Comparison of ENCODE assay signal across 10 mouse cellular contexts in genomic region chr8:80055777-80056176, GRCm38 (mm10). TPM values are rescaled to one million over a fixed set of nuclear protein-coding genes. Genes with fewer than 3 reads are reported as not detected.
DNase-seq lines count a peak whose midpoint lies in the region; ATAC-seq and TF ChIP-seq lines count a peak whose summit lies in the region.
"Had no signal": no experiment of that assay in that cellular context is flagged by ENCODE, and none has a peak within 500 bp of the region (broad histone marks: within the 10 kb centered on the region; RNA-seq: fewer than 3 reads in every experiment).

No protein-coding gene starts in this region.

- no peak for TF ChIP-seq POLR2A in cerebellum, adult 2 months (IDR thresholded peaks at IDR 0.05; ENCODE audit: borderline replicate concordance, insufficient read depth, low read length)

- peak overlapping the region; percentile 18 for H3K4me3 ChIP-seq in cerebellum, adult 2 months (replicated peaks; ENCODE audit: insufficient read depth, low read depth, low read length)
- 0 out of 2 replicates have a peak overlapping the region, but pooled peaks have one; percentile 10 for H3K4me3 ChIP-seq in hindbrain, embryonic 11.5 days (ENCODE audit: low read depth, low read length)
- peak overlapping the region; percentile 11 for H3K4me3 ChIP-seq in midbrain, embryonic 14.5 days (replicated peaks; ENCODE audit: low read depth, low read length)

- H3K27me3 ChIP-seq in cerebellum, adult 2 months (ENCODE audit: control insufficient read depth, insufficient read depth, low read length): no peaks in the 10 kb centered on the region; the same call in 1 of the 2 replicates
- H3K27me3 ChIP-seq in hindbrain, embryonic 11.5 days (ENCODE audit: control insufficient read depth, insufficient read depth, low read length): peaks cover 40% of the 10 kb centered on the region
- peaks cover 79% of the 10 kb centered on the region for H3K27me3 ChIP-seq in midbrain, embryonic 14.5 days (ENCODE audit: control insufficient read depth, insufficient read depth, low read length)

- H3K4me1 ChIP-seq in cerebellum, adult 2 months (ENCODE audit: control insufficient read depth, insufficient read depth, low read length): no peaks in the 10 kb centered on the region
- H3K4me1 ChIP-seq in hindbrain, embryonic 11.5 days (replicated peaks; ENCODE audit: control insufficient read depth, insufficient read depth, low read length): peaks cover 7% of the 10 kb centered on the region; the same call in 1 of the 2 replicates
- H3K4me1 ChIP-seq in midbrain, embryonic 14.5 days (ENCODE audit: control insufficient read depth, insufficient read depth, low read length): peaks cover 19% of the 10 kb centered on the region; the same call in 1 of the 2 replicates

- 14% methylated on average over 10 of the region's 10 CpGs for WGBS in cerebellum, adult 2 months
- 4% methylated on average over 10 of the region's 10 CpGs for WGBS in hindbrain, embryonic 11.5 days
- WGBS in midbrain, embryonic 14.5 days: 2% methylated on average over 10 of the region's 10 CpGs

- no peaks in the 10 kb centered on the region for H3K9me3 ChIP-seq in hindbrain, embryonic 11.5 days (ENCODE audit: control insufficient read depth, low read length)
- H3K9me3 ChIP-seq in midbrain, embryonic 14.5 days (ENCODE audit: control insufficient read depth, low read length): no peaks in the 10 kb centered on the region

- DNase-seq in cerebellum, adult 2 months: no peak
- DNase-seq in cerebellum, adult 9-10 months: no peak
- DNase-seq in brain, adult 2 months (ENCODE audit: low read depth, low spot score): peak; percentile 39
- peak; percentile 66 for DNase-seq in hindbrain, embryonic 11.5 days (ENCODE audit: low spot score)
- peak; percentile 58 for DNase-seq in midbrain, embryonic 14.5 days
- no peak for DNase-seq in right cerebral cortex, postnatal 25 days
- no peak for DNase-seq in frontal cortex, postnatal 25 days (ENCODE audit: low spot score in 2 of 2)
- DNase-seq: thymus, adult 2 months had no signal

- peak; percentile 85 for ATAC-seq in hindbrain, embryonic 11.5 days (ENCODE audit: low FRiP score)
- ATAC-seq in midbrain, embryonic 14.5 days (ENCODE audit: low FRiP score, low TSS enrichment): peak; percentile 32
- ATAC-seq in megakaryocyte, adult 5-6 weeks (ENCODE audit: poor library complexity, severe bottlenecking): no peak

- peak overlapping the region; percentile 23; the same call in 1 of the 2 replicates for H3K4me2 ChIP-seq in hindbrain, embryonic 11.5 days (replicated peaks; ENCODE audit: low read depth, low read length)
- H3K4me2 ChIP-seq in midbrain, embryonic 14.5 days (ENCODE audit: low read length): peak overlapping the region; percentile 94

- no peak overlapping the region for H3K27ac ChIP-seq in cerebellum, adult 2 months (ENCODE audit: insufficient read depth, low read length)
- H3K27ac ChIP-seq in hindbrain, embryonic 11.5 days (ENCODE audit: low read depth, low read length): no peak overlapping the region
- no peak overlapping the region for H3K27ac ChIP-seq in midbrain, embryonic 14.5 days (replicated peaks; ENCODE audit: low read depth, low read length)

- no peak for TF ChIP-seq CTCF in cerebellum, adult 2 months (IDR thresholded peaks at IDR 0.05; ENCODE audit: borderline replicate concordance, insufficient read depth, low read depth, low read length)

- H3K36me3 ChIP-seq in hindbrain, embryonic 11.5 days (ENCODE audit: control insufficient read depth, insufficient read depth, low read length): no peaks in the 10 kb centered on the region
- no peaks in the 10 kb centered on the region for H3K36me3 ChIP-seq in midbrain, embryonic 14.5 days (ENCODE audit: control insufficient read depth, insufficient read depth, low read length)

- no peak overlapping the region for H3K9ac ChIP-seq in hindbrain, embryonic 11.5 days (ENCODE audit: low read depth, low read length)
- no peak overlapping the region for H3K9ac ChIP-seq in midbrain, embryonic 14.5 days (replicated peaks; ENCODE audit: low read length)

RNA-seq across cellular contexts. Expression of gene Hhip, which starts 2.0 kb away (rescaled TPM):
- 4.5 and 4.6 TPM in 2 replicates for polyA plus RNA-seq in cerebellum, adult 2 months (2012; rRNA removed)
- 3.3 and 3.6 TPM in 2 replicates for polyA plus RNA-seq in hindbrain, embryonic 11.5 days (2014; fragmentation: Nextera tagmentation; extraction: Ambion mirVana)
- 1.4 and 2.4 TPM in 2 replicates for polyA plus RNA-seq in midbrain, embryonic 14.5 days (2014; fragmentation: Nextera tagmentation; extraction: Ambion mirVana)
- not detected in 2 replicates for total RNA-seq in megakaryocyte, adult 5-6 weeks (2015)
- total RNA-seq in megakaryocyte, adult 5-6 weeks (2017): not detected in 2 replicates
- total RNA-seq: neutrophil, adult 5-6 weeks had no signal

Comparison
In these comparisons a context has a peak if more than half of its experiments do, and no peak if none do; other contexts are left out.
1. DNase-seq: peak in brain, adult 2 months (single experiment), hindbrain, embryonic 11.5 days (single experiment) and midbrain, embryonic 14.5 days (single experiment); none in cerebellum, adult 2 months (0 of 2), cerebellum, adult 9-10 months (single experiment), right cerebral cortex, postnatal 25 days (single experiment) and frontal cortex, postnatal 25 days (0 of 2).
2. Peak in every context shown above with its lines, with median percentiles within 50 percentile points of each other: H3K4me3 ChIP-seq.